Mouse (Mus musculus) liver, embryonic 11.5 days (tissue): Measurements from ENCODE around the gene Ltb4r2. TPM values are rescaled to one million over a fixed set of nuclear protein-coding genes. Genes with fewer than 3 reads are reported as not detected.
A peak's percentile ranks its signal among the peaks of the same experiment; 100 is the strongest.

Experiments used
- ATAC-seq: fragments of 200-750 bp; cut with Nextera tagmentation; replicated peaks from 2 replicates; pipeline ENCODE4 v1.8.0; 2017; ENCODE audit warnings: moderate number of reproducible peaks, mild to moderate bottlenecking, moderate TSS enrichment, moderate library complexity; ENCODE audit not compliant: low FRiP score
- DNase-seq: peaks from one replicate; pipeline ENCODE4 v3.0.0-alpha.2; 2017; ENCODE audit warnings: low spot score
- H3K27ac ChIP-seq: fragments of 300-500 bp; sonication (generic); 2 replicates; pipeline ENCODE4 v1.5.1; 2014; ENCODE audit warnings: mild to moderate bottlenecking, low read depth, low read length, control low read depth
- H3K27me3 ChIP-seq: fragments of 300-500 bp; sonication (generic); replicated peaks from 2 replicates; pipeline ENCODE4 v1.6.1; 2014; ENCODE audit warnings: low read length, mixed read lengths; ENCODE audit not compliant: control insufficient read depth, insufficient read depth
- H3K36me3 ChIP-seq: fragments of 300-500 bp; sonication (generic); 2 replicates; pipeline ENCODE4 v1.6.1; 2014; ENCODE audit warnings: mild to moderate bottlenecking, low read length, moderate library complexity, mixed read lengths; ENCODE audit not compliant: control insufficient read depth, insufficient read depth
- H3K4me1 ChIP-seq: fragments of 300-500 bp; sonication (generic); replicated peaks from 2 replicates; pipeline ENCODE4 v1.6.1; 2014; ENCODE audit warnings: low read length, mixed read lengths; ENCODE audit not compliant: control insufficient read depth, insufficient read depth
- H3K4me2 ChIP-seq: fragments of 300-500 bp; sonication (generic); 2 replicates; pipeline ENCODE4 v1.6.1; 2014; ENCODE audit warnings: mild to moderate bottlenecking, control low read depth, moderate library complexity
- H3K4me3 ChIP-seq: fragments of 300-500 bp; sonication (generic); 2 replicates; pipeline ENCODE4 v1.5.1; 2014; ENCODE audit warnings: low read depth, low read length, control low read depth
- H3K9ac ChIP-seq: fragments of 300-500 bp; sonication (generic); 2 replicates; pipeline ENCODE4 v1.6.1; 2014; ENCODE audit warnings: low read depth, low read length, control low read depth
- H3K9me3 ChIP-seq: fragments of 300-500 bp; sonication (generic); 2 replicates; pipeline ENCODE4 v1.6.1; 2016; ENCODE audit warnings: low read length, inconsistent platforms, mixed read lengths; ENCODE audit not compliant: control insufficient read depth
- WGBS: fragments of 180-500 bp; shearing (Covaris S2); extraction: QIAGEN DNeasy Blood & Tissue Kit; methylation state at CpG from one replicate; pipeline ENCODE4 v1.1.7; 2014; 5-methylcytosine and 5-hydroxymethylcytosine counted together
- polyA plus RNA-seq: library from polyadenylated mRNA; unstranded; fragments of >200 nt; fragmentation: Nextera tagmentation; extraction: Ambion mirVana; gene quantifications from 2 replicates; pipeline ENCODE4 v1.2.1, GENCODE M21; 2014

The Ltb4r2 gene
- polyA plus RNA-seq, 1 experiment from 2014 or later, result 1.8 TPM

DNA sequence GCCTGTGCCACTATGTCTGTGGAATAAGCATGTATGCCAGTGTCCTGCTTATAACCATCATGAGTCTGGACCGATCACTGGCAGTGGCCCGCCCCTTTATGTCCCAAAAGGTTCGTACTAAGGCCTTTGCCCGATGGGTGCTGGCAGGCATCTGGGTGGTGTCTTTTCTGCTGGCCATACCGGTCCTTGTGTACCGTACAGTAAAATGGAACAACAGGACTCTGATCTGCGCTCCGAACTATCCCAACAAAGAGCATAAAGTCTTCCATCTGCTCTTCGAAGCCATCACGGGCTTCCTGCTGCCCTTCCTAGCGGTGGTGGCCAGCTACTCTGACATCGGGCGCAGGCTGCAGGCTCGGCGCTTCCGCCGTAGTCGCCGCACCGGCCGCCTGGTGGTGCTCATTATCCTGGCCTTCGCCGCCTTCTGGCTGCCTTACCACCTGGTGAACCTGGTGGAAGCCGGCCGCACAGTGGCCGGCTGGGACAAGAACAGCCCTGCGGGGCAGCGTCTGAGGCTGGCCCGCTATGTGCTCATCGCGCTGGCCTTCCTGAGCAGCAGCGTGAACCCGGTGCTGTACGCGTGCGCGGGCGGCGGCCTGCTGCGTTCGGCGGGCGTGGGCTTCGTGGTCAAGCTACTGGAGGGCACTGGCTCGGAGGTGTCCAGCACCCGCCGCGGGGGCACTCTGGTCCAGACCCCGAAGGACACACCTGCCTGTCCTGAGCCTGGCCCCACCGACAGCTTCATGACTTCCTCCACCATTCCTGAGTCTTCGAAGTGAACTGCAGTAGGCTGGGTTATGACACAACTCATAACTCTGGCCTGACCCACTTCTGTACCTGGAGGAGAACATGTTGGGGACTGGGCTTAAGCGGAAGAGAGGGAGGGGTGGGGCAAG, 6.5 kb downstream of the Ltb4r2 start:
- H3K9me3 ChIP-seq, result no peaks in the 10 kb centered on the region
- ATAC-seq, result peak; percentile 37; the same call in 1 of the 2 replicates
- H3K27me3 ChIP-seq, result peaks cover 24% of the 10 kb centered on the region
- H3K4me1 ChIP-seq, result peaks cover 26% of the 10 kb centered on the region
- peak; percentile 66 for DNase-seq
- H3K4me2 ChIP-seq, result peak overlapping the region; percentile 74
- no peak overlapping the region for H3K27ac ChIP-seq
- 13% methylated on average over 52 of the region's 52 CpGs for WGBS
- peak overlapping the region; percentile 56 for H3K9ac ChIP-seq
- H3K36me3 ChIP-seq, result no peaks in the 10 kb centered on the region
- peak overlapping the region; percentile 39 for H3K4me3 ChIP-seq

GRCm38 (mm10) chr14:55768555-55768954, 7.3 kb downstream of the Ltb4r2 start:
- Histone ChIP-seq H3K4me1 (peaks cover 19% of the 10 kb centered on the region), H3K4me2 (peak overlapping the region; percentile 74; the same call in 1 of the 2 replicates), H3K36me3 (no peaks in the 10 kb centered on the region), H3K27me3 (peaks cover 25% of the 10 kb centered on the region), H3K9ac (no peak overlapping the region), H3K9me3 (no peaks in the 10 kb centered on the region), H3K27ac (no peak overlapping the region), H3K4me3 (no peak overlapping the region)
- no peak for DNase-seq
- WGBS, result 79% methylated on average over 6 of the region's 6 CpGs
- no peak for ATAC-seq

DNA sequence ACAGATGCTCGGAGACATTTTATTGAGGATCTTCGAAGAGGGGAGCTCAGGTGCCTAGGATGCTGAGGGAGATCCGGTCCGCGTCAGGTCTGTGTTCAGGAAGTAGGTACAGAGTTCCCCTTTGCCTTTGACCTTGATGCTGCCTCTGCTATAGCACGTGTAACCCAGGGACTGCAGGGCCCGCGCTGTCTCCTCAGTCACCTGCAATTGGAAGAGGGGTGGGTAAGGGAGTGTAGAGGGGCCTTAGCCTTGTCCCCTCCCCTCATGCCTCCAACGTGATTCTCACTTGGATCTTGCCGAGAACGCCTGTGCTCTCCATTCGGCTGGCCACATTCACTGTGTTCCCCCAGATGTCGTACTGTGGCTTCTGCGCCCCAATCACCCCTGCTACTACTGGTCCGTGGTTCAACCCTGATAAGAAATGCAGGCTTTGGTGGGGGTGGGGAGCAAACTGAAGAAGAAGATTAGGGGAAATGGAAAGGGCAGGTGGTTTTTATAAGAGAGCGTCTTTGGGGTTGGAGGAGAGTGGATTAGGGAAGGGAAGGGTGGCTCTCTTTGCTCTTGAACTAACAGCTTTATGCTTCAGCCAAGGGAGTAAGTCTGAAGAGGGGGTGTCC, 8.0 kb downstream of the Ltb4r2 start:
- Histone ChIP-seq H3K9ac (peak overlapping the region; percentile 35; the same call in 1 of the 2 replicates), H3K4me3 (0 out of 2 replicates have a peak overlapping the region, but pooled peaks have one; percentile 1), H3K36me3 (no peaks in the 10 kb centered on the region), H3K4me1 (peaks cover 19% of the 10 kb centered on the region), H3K27me3 (peaks cover 26% of the 10 kb centered on the region), H3K4me2 (peak overlapping the region; percentile 46), H3K27ac (peak overlapping the region; percentile 41), H3K9me3 (no peaks in the 10 kb centered on the region)
- WGBS, result 45% methylated on average over 16 of the region's 16 CpGs
- peak; percentile 79 for ATAC-seq
- DNase-seq, result no peak

- Histone ChIP-seq H3K4me3 (no peak overlapping the region), H3K4me2 (no peak overlapping the region), H3K27me3 (peaks cover 11% of the 10 kb centered on the region), H3K9ac (no peak overlapping the region), H3K36me3 (no peaks in the 10 kb centered on the region), H3K27ac (no peak overlapping the region), H3K9me3 (no peaks in the 10 kb centered on the region), H3K4me1 (peaks cover 9% of the 10 kb centered on the region)
- DNase-seq (no peak), ATAC-seq (no peak)
- 55% methylated on average over 7 of the region's 7 CpGs for WGBS
These were observed 15.5 kb downstream of the Ltb4r2 start for GRCm38 (mm10) chr14:55776711-55777110.

DNA sequence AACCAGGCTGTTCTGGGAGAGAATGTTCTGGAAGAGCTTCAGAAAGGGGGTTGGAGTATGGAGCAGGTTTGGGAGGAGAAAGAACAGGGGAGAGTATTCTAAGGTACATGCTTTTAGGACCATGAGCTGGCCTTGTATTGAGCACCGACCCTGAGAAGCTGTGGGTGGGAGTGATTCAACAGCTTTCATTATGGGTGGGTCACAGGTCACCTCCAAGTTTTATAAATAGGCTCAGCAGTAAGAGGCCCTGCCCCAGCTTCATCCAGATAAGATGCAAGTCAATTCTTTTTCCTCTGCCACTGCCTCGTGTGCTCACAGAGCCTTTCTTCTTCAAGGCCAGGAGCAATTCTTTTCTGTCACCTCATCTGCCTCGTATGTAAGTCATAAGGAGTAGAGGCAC, 15.9 kb downstream of the Ltb4r2 start:
- peaks cover 15% of the 10 kb centered on the region for H3K27me3 ChIP-seq
- H3K4me1 ChIP-seq, result peaks cover 11% of the 10 kb centered on the region
- no peaks in the 10 kb centered on the region for H3K9me3 ChIP-seq
- H3K4me3 ChIP-seq, result no peak overlapping the region
- no peak overlapping the region for H3K9ac ChIP-seq
- no peaks in the 10 kb centered on the region for H3K36me3 ChIP-seq
- no peak for DNase-seq
- no peak overlapping the region for H3K4me2 ChIP-seq
- 31% methylated on average over 3 of the region's 3 CpGs for WGBS
- no peak overlapping the region for H3K27ac ChIP-seq
- ATAC-seq, result no peak

GRCm38 (mm10) chr14:55777806-55778205, 16.6 kb downstream of the Ltb4r2 start:
- H3K4me1 ChIP-seq, result peaks cover 11% of the 10 kb centered on the region
- H3K27ac ChIP-seq, result no peak overlapping the region
- 88% methylated on average over 11 of the region's 11 CpGs for WGBS
- no peak overlapping the region for H3K9ac ChIP-seq
- DNase-seq, result no peak
- H3K27me3 ChIP-seq, result peaks cover 18% of the 10 kb centered on the region
- no peak for ATAC-seq
- H3K4me2 ChIP-seq, result no peak overlapping the region
- no peaks in the 10 kb centered on the region for H3K36me3 ChIP-seq
- no peak overlapping the region for H3K4me3 ChIP-seq
- no peaks in the 10 kb centered on the region for H3K9me3 ChIP-seq

DNA sequence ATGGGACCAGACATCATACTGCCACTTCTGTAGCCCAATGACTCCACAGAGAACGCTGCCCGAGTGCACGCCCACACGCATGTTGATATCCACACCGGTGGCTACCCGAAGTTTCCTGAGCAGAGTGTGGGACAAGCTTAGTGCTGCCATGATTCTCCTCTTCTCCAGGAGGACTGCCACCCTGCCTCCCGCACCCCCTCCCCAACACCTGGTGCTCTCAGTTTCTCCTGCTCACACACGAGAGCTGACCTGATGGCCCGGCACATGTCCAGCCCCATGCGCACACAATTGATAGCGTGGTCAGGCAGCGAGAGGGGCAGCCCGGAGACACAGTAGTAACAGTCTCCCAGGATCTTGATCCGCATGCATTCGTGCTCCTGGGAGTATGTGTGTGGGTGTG, 17.5 kb downstream of the Ltb4r2 start:
- 85% methylated on average over 15 of the region's 15 CpGs for WGBS
- DNase-seq (no peak), ATAC-seq (no peak)
- Histone ChIP-seq H3K36me3 (no peaks in the 10 kb centered on the region), H3K27ac (no peak overlapping the region), H3K9ac (no peak overlapping the region), H3K27me3 (peaks cover 24% of the 10 kb centered on the region), H3K4me3 (no peak overlapping the region), H3K4me1 (peaks cover 11% of the 10 kb centered on the region), H3K9me3 (no peaks in the 10 kb centered on the region), H3K4me2 (no peak overlapping the region)

DNA sequence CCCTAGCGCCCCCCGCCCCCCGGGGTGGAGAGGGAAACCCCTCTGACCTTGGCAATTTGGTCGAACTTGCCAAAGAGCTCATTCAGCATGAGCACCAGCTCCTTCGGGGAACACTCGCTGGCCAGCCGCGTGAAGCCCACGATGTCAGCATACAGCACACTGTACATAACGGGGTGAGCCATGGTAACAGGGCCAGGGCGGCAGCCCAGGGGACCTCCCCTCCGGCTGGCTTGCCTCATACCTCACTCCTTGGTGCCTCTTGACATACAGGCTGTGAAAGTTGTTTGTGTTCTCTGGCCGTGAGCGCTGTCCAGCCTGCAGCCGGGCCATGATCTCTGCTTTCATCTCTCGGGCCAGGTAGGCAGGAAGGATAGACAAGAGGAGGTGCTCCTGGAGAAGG, 18.4 kb downstream of the Ltb4r2 start:
- peaks cover 33% of the 10 kb centered on the region for H3K27me3 ChIP-seq
- no peak for DNase-seq
- H3K9me3 ChIP-seq, result no peaks in the 10 kb centered on the region
- no peak overlapping the region for H3K9ac ChIP-seq
- no peak overlapping the region for H3K4me3 ChIP-seq
- peaks cover 11% of the 10 kb centered on the region for H3K4me1 ChIP-seq
- no peak for ATAC-seq
- H3K4me2 ChIP-seq, result no peak overlapping the region
- WGBS, result 63% methylated on average over 16 of the region's 16 CpGs
- H3K36me3 ChIP-seq, result no peaks in the 10 kb centered on the region
- H3K27ac ChIP-seq, result no peak overlapping the region
